Mouse (Mus musculus) central nervous system, embryonic 11.5 days (tissue): Measurements from ENCODE around the gene Sorcs3. TPM values are rescaled to one million over a fixed set of nuclear protein-coding genes. Genes with fewer than 3 reads are reported as not detected.

Experiments used
- polyA plus RNA-seq: library from polyadenylated mRNA; depleted of rRNA; stranded (reverse); fragments of >200 nt; gene quantifications from 2 replicates; pipeline ENCODE4 v1.2.3, GENCODE M21; 2012; rRNA removed

Sorcs3 gene
- polyA plus RNA-seq, result 2.0 and 2.8 TPM in 2 replicates

GRCm38 (mm10) chr19:48205929-48206814 lies at the start of gene Sorcs3:
Gene Sorcs3 (plus strand): TSS chr19:48206025.

